Mouse (Mus musculus): ENCODE measurements around the gene Cldn2.

DNA sequence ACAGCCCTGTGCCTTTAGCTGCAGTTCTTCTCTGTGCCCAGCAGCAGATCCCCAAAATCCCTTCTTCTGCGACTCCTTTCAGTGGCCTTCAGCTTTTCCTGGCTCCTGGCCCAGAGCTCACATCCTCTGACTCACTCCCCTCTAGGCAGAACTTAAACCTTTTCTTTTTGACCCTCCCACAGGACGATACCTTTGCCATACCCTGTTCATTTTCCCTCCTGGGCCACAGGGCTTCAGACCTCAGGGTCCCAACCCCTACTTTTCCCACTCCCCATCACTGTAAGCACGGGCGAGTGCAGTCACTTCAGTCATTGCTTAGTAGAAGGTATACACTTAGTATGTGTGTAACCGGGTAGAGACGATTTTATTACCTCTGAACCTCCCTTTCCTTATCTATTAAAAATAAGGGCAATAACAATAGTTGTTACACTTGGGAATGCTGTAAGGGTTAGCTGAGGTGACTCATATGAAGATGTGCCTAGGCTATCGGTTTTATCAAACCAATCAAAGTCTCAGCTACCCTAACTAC is 25.5 kb upstream of the Cldn2 start:
- TF ChIP-seq CTCF (IDR thresholded peaks at IDR 0.05; ENCODE audit: low read depth, low read length) (no peak), POLR2A (IDR thresholded peaks at IDR 0.05; ENCODE audit: insufficient read depth, low read length) (no peak)

All from ES-Bruce4 (cell line).